Mouse (Mus musculus): Measurements from ENCODE around the gene Cdk8. TPM values are rescaled to one million over a fixed set of nuclear protein-coding genes. Genes with fewer than 3 reads are reported as not detected.
A peak's percentile ranks its signal among the peaks of the same experiment; 100 is the strongest.

Gene Cdk8
- polyA plus RNA-seq, 1 experiment from 2014 or later, result 41.5 TPM

GRCm38 (mm10) chr5:146199073-146199472, 32.0 kb upstream of the Cdk8 start:
- no peaks in the 10 kb centered on the region for H3K27me3 ChIP-seq (ENCODE audit: control insufficient read depth, insufficient read depth, low read length)
- no peaks in the 10 kb centered on the region for H3K4me1 ChIP-seq (replicated peaks; ENCODE audit: control insufficient read depth, insufficient read depth, low read length)
- H3K27ac ChIP-seq (ENCODE audit: low read depth, low read length), result no peak overlapping the region
- no peak overlapping the region for H3K4me3 ChIP-seq (ENCODE audit: low read depth, low read length)
- peaks cover 3% of the 10 kb centered on the region; the same call in 1 of the 2 replicates for H3K36me3 ChIP-seq (ENCODE audit: control insufficient read depth, insufficient read depth, low read length)
- no peak overlapping the region for H3K9ac ChIP-seq (ENCODE audit: low read length)
- no peaks in the 10 kb centered on the region; the same call in 1 of the 2 replicates for H3K9me3 ChIP-seq (ENCODE audit: control insufficient read depth, low read length)
- ATAC-seq (replicated peaks; ENCODE audit: low FRiP score), result no peak
- no peak for DNase-seq (ENCODE audit: low spot score)
- H3K4me2 ChIP-seq (ENCODE audit: low read depth, low read length, severe bottlenecking), result no peak overlapping the region

GRCm38 (mm10) chr5:146199540-146199939, 31.5 kb upstream of the Cdk8 start:
- H3K4me1 ChIP-seq (replicated peaks; ENCODE audit: control insufficient read depth, insufficient read depth, low read length), result no peaks in the 10 kb centered on the region
- no peak overlapping the region for H3K4me2 ChIP-seq (ENCODE audit: low read depth, low read length, severe bottlenecking)
- no peak overlapping the region for H3K27ac ChIP-seq (ENCODE audit: low read depth, low read length)
- peaks cover 5% of the 10 kb centered on the region; the same call in 1 of the 2 replicates for H3K36me3 ChIP-seq (ENCODE audit: control insufficient read depth, insufficient read depth, low read length)
- no peak for ATAC-seq (replicated peaks; ENCODE audit: low FRiP score)
- H3K27me3 ChIP-seq (ENCODE audit: control insufficient read depth, insufficient read depth, low read length), result no peaks in the 10 kb centered on the region
- H3K4me3 ChIP-seq (ENCODE audit: low read depth, low read length), result no peak overlapping the region
- WGBS, result 85% methylated on average over 2 of the region's 2 CpGs
- H3K9ac ChIP-seq (ENCODE audit: low read length), result no peak overlapping the region
- no peak for DNase-seq (ENCODE audit: low spot score)
- no peaks in the 10 kb centered on the region; the same call in 1 of the 2 replicates for H3K9me3 ChIP-seq (ENCODE audit: control insufficient read depth, low read length)

- Histone ChIP-seq H3K36me3 (ENCODE audit: control insufficient read depth, insufficient read depth, low read length) (peaks cover 6% of the 10 kb centered on the region), H3K9ac (ENCODE audit: low read length) (no peak overlapping the region), H3K9me3 (ENCODE audit: control insufficient read depth, low read length) (no peaks in the 10 kb centered on the region; the same call in 1 of the 2 replicates), H3K4me3 (ENCODE audit: low read depth, low read length) (no peak overlapping the region), H3K27me3 (ENCODE audit: control insufficient read depth, insufficient read depth, low read length) (no peaks in the 10 kb centered on the region), H3K4me2 (ENCODE audit: low read depth, low read length, severe bottlenecking) (no peak overlapping the region), H3K27ac (ENCODE audit: low read depth, low read length) (no peak overlapping the region), H3K4me1 (replicated peaks; ENCODE audit: control insufficient read depth, insufficient read depth, low read length) (no peaks in the 10 kb centered on the region)
- ATAC-seq (replicated peaks; ENCODE audit: low FRiP score), result no peak
- 96% methylated on average over 6 of the region's 6 CpGs for WGBS
- DNase-seq (ENCODE audit: low spot score), result no peak
Observed at GRCm38 (mm10) chr5:146200580-146200979, 30.4 kb upstream of the Cdk8 start.

GRCm38 (mm10) chr5:146203921-146204320, 27.1 kb upstream of the Cdk8 start:
- WGBS, result 87% methylated on average over 2 of the region's 2 CpGs

GRCm38 (mm10) chr5:146205537-146205936, 25.5 kb upstream of the Cdk8 start:
- H3K9ac ChIP-seq (ENCODE audit: low read length), result no peak overlapping the region

More at GRCm38 (mm10) chr5:146203921-146204320, 27.1 kb upstream of the Cdk8 start:
- Histone ChIP-seq H3K27me3 (ENCODE audit: control insufficient read depth, insufficient read depth, low read length) (no peaks in the 10 kb centered on the region), H3K4me2 (ENCODE audit: low read depth, low read length, severe bottlenecking) (no peak overlapping the region), H3K9ac (ENCODE audit: low read length) (no peak overlapping the region), H3K27ac (ENCODE audit: low read depth, low read length) (no peak overlapping the region), H3K36me3 (ENCODE audit: control insufficient read depth, insufficient read depth, low read length) (peaks cover 19% of the 10 kb centered on the region), H3K4me3 (ENCODE audit: low read depth, low read length) (no peak overlapping the region), H3K4me1 (replicated peaks; ENCODE audit: control insufficient read depth, insufficient read depth, low read length) (no peaks in the 10 kb centered on the region), H3K9me3 (ENCODE audit: control insufficient read depth, low read length) (no peaks in the 10 kb centered on the region; the same call in 1 of the 2 replicates)
- ATAC-seq (replicated peaks; ENCODE audit: low FRiP score) (no peak), DNase-seq (ENCODE audit: low spot score) (no peak)

GRCm38 (mm10) chr5:146220501-146220878, 10.5 kb upstream of the Cdk8 start:
- WGBS, result 9% methylated on average over 13 of the region's 13 CpGs
- H3K27ac ChIP-seq (ENCODE audit: low read depth, low read length), result no peak overlapping the region
- H3K4me3 ChIP-seq (ENCODE audit: low read depth, low read length), result peak overlapping the region; percentile 50
- ATAC-seq (replicated peaks; ENCODE audit: low FRiP score) (peak; percentile 67), DNase-seq (ENCODE audit: low spot score) (no peak)
- H3K9me3 ChIP-seq (ENCODE audit: control insufficient read depth, low read length), result no peaks in the 10 kb centered on the region
- H3K4me2 ChIP-seq (ENCODE audit: low read depth, low read length, severe bottlenecking), result peak overlapping the region; percentile 74
- no peaks in the 10 kb centered on the region for H3K27me3 ChIP-seq (ENCODE audit: control insufficient read depth, insufficient read depth, low read length)
- peaks cover 6% of the 10 kb centered on the region for H3K36me3 ChIP-seq (ENCODE audit: control insufficient read depth, insufficient read depth, low read length)
- H3K9ac ChIP-seq (ENCODE audit: low read length), result peak overlapping the region; percentile 79; the same call in 1 of the 2 replicates
- H3K4me1 ChIP-seq (replicated peaks; ENCODE audit: control insufficient read depth, insufficient read depth, low read length), result peaks cover 5% of the 10 kb centered on the region; the same call in 1 of the 2 replicates

More at GRCm38 (mm10) chr5:146205537-146205936, 25.5 kb upstream of the Cdk8 start:
- Histone ChIP-seq H3K4me3 (ENCODE audit: low read depth, low read length) (no peak overlapping the region), H3K27me3 (ENCODE audit: control insufficient read depth, insufficient read depth, low read length) (no peaks in the 10 kb centered on the region), H3K36me3 (ENCODE audit: control insufficient read depth, insufficient read depth, low read length) (peaks cover 19% of the 10 kb centered on the region), H3K9me3 (ENCODE audit: control insufficient read depth, low read length) (no peaks in the 10 kb centered on the region; the same call in 1 of the 2 replicates), H3K27ac (ENCODE audit: low read depth, low read length) (no peak overlapping the region), H3K4me2 (ENCODE audit: low read depth, low read length, severe bottlenecking) (no peak overlapping the region), H3K4me1 (replicated peaks; ENCODE audit: control insufficient read depth, insufficient read depth, low read length) (no peaks in the 10 kb centered on the region)
- DNase-seq (ENCODE audit: low spot score), result no peak
- no peak for ATAC-seq (replicated peaks; ENCODE audit: low FRiP score)
- WGBS, result 94% methylated on average over 5 of the region's 5 CpGs

- peaks cover under 1% of the 10 kb centered on the region for H3K36me3 ChIP-seq (ENCODE audit: control insufficient read depth, insufficient read depth, low read length)
- H3K27me3 ChIP-seq (ENCODE audit: control insufficient read depth, insufficient read depth, low read length), result no peaks in the 10 kb centered on the region
- H3K4me2 ChIP-seq (ENCODE audit: low read depth, low read length, severe bottlenecking), result peak within 1 kb of the TSS; percentile 74
- peak within 1 kb of the TSS; percentile 88 for H3K27ac ChIP-seq (ENCODE audit: low read depth, low read length)
- ATAC-seq (replicated peaks; ENCODE audit: low FRiP score) (peak; percentile 100), DNase-seq (ENCODE audit: low spot score) (peak; percentile 96)
- under 1% methylated on average over 67 of the region's 67 CpGs for WGBS
- H3K9me3 ChIP-seq (ENCODE audit: control insufficient read depth, low read length), result no peaks in the 10 kb centered on the region
- H3K4me1 ChIP-seq (replicated peaks; ENCODE audit: control insufficient read depth, insufficient read depth, low read length), result peaks cover 5% of the 10 kb centered on the region; the same call in 1 of the 2 replicates
- peak within 1 kb of the TSS; percentile 79 for H3K9ac ChIP-seq (ENCODE audit: low read length)
- peak within 1 kb of the TSS; percentile 50 for H3K4me3 ChIP-seq (ENCODE audit: low read depth, low read length)
Observed at GRCm38 (mm10) chr5:146220879-146221714, 9.9 kb upstream of the Cdk8 start, which contains the start of gene Rnf6. Rnf6 (minus strand) TSS chr5:146221555.

- 34% methylated on average over 6 of the region's 6 CpGs for WGBS
- H3K4me3 ChIP-seq (ENCODE audit: low read depth, low read length), result peak overlapping the region; percentile 50
- H3K27me3 ChIP-seq (ENCODE audit: control insufficient read depth, insufficient read depth, low read length), result no peaks in the 10 kb centered on the region
- H3K36me3 ChIP-seq (ENCODE audit: control insufficient read depth, insufficient read depth, low read length), result no peaks in the 10 kb centered on the region; the same call in 1 of the 2 replicates
- no peak for ATAC-seq (replicated peaks; ENCODE audit: low FRiP score)
- H3K4me1 ChIP-seq (replicated peaks; ENCODE audit: control insufficient read depth, insufficient read depth, low read length), result peaks cover 5% of the 10 kb centered on the region; the same call in 1 of the 2 replicates
- DNase-seq (ENCODE audit: low spot score), result no peak
- peak overlapping the region; percentile 79 for H3K9ac ChIP-seq (ENCODE audit: low read length)
- H3K27ac ChIP-seq (ENCODE audit: low read depth, low read length), result peak overlapping the region; percentile 88
- peak overlapping the region; percentile 74 for H3K4me2 ChIP-seq (ENCODE audit: low read depth, low read length, severe bottlenecking)
- H3K9me3 ChIP-seq (ENCODE audit: control insufficient read depth, low read length), result no peaks in the 10 kb centered on the region
Observed at GRCm38 (mm10) chr5:146221722-146222121, 9.3 kb upstream of the Cdk8 start.

All from forebrain, embryonic 11.5 days (tissue).